Mouse (Mus musculus): Measurements from ENCODE around the gene Frmd4b.

The Frmd4b gene

GRCm38 (mm10) chr6:97309161-97309560 is 308.2 kb downstream of the Frmd4b start:
- no peak for DNase-seq

GRCm38 (mm10) chr6:97308562-97308961 is 308.8 kb downstream of the Frmd4b start:
- DNase-seq: no peak

- no peak for DNase-seq
These were observed 310.1 kb downstream of the Frmd4b start for GRCm38 (mm10) chr6:97307231-97307630.

- DNase-seq: no peak
These were observed 311.0 kb downstream of the Frmd4b start for GRCm38 (mm10) chr6:97306351-97306750.

DNA sequence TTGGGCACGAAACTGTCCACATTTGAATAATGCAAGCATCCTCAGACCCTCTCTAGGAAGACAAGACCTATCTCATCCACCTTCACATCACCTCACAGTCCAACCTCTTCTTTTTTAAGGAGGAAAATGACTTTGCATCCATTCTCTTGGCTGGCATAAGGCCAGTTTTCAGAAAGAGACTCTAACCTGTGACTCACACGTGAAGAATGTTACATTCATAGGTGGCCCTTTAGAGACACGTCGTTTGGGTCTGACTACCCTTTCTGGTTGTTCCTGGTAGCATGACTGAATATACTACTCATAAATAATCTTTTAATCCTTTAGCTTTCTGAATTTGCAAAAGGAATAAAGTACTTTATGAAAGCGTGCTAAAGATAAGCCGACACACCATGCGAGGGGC is 311.9 kb downstream of the Frmd4b start:
- no peak for DNase-seq

DNA sequence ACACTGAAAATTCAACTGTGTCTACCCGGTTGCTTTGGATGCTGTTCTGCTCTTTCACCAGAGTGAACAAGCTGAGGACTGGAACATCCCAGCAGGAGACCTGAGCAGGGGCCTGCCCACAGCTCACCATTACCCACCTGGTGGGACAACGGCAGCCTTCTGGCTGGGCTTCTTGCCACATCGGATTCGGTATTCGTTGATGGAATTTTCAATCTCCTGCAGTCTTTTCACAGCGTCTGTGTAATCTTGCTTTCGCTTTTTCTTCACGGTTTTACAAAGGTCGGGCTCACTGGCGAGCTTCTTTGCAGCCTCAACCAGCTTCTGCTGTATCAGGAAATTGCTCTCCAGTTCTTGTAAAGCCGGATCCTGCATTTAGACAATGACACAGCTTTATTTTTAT is 312.3 kb downstream of the Frmd4b start:
- no peak for DNase-seq

- DNase-seq: no peak
These were observed 313.8 kb downstream of the Frmd4b start for GRCm38 (mm10) chr6:97303277-97304109.

- DNase-seq: no peak
These were observed 315.0 kb downstream of the Frmd4b start for GRCm38 (mm10) chr6:97302303-97302702.

- no peak for DNase-seq
These were observed 316.7 kb downstream of the Frmd4b start for GRCm38 (mm10) chr6:97300659-97301058.

- DNase-seq: peak in 1 of 2 experiments; percentile 59
These were observed 317.2 kb downstream of the Frmd4b start for GRCm38 (mm10) chr6:97300180-97300579.

DNA sequence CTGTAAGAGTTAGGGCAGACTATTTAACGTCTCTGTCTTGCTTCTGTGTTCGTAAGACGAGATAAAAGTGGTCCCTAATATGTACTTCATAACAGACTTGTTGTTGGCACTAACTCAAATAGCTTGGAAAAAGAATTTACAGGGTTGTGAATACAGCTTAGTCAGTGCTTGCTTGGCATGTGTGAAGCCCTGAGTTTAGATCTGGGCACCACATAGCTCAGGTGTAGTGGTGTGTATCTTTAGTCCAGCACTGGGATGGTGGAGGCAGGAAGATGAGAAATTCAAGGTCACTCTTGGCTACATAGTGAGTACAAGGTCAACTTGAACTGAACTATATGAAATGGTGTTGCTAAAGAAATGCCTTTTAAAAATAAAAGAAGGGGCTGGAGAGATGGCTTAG is 320.2 kb downstream of the Frmd4b start:
- peak in 1 of 2 experiments; percentile 61 for DNase-seq

- DNase-seq: no peak
These were observed 321.3 kb downstream of the Frmd4b start for GRCm38 (mm10) chr6:97295866-97296527.

DNA sequence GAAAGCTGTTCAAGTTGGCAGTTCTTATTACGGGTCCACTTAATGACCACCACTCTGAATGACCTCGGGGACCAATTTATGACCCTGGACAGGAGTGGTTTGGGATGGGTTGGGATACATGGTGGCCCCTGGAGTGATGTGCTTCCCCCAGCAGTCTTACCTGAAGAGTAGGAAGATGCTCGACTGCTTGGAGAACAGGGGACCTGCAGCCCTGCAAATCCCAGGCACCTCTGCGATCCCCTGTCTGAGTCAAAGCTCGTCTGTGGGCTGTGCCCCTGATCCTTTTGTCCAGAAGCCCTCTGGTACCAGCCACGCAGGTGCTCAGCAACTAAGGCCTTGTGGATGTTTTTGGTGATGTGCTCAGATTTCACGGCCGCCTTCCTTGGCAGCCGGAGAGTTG is 321.9 kb downstream of the Frmd4b start:
- no peak for DNase-seq

- DNase-seq: no peak
These were observed 323.4 kb downstream of the Frmd4b start for GRCm38 (mm10) chr6:97293667-97294569.

GRCm38 (mm10) chr6:97292894-97293293 is 324.4 kb downstream of the Frmd4b start:
- DNase-seq: no peak

GRCm38 (mm10) chr6:97292096-97292495 is 325.2 kb downstream of the Frmd4b start:
- DNase-seq: no peak

GRCm38 (mm10) chr6:97291159-97291908 is 326.0 kb downstream of the Frmd4b start:
- DNase-seq: no peak

DNA sequence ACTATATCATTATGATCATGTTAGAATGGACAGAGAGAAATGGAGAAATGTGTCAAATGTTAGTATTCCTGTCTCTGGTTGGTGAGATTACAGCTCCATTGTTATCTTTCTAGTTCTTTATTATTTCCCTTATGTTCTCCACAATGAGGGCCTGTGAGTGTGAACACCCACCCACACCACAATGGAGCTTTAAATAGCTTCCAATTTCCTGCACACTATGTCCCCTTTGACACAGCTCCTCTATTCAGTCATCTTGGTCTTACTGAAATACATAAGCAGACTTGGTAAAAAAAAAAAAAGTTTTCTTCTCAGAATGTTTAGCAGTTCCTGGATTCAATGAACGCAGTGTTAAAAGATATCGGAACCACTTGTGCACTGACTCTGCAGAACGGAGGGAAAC is 326.7 kb downstream of the Frmd4b start:
- DNase-seq: no peak

DNA sequence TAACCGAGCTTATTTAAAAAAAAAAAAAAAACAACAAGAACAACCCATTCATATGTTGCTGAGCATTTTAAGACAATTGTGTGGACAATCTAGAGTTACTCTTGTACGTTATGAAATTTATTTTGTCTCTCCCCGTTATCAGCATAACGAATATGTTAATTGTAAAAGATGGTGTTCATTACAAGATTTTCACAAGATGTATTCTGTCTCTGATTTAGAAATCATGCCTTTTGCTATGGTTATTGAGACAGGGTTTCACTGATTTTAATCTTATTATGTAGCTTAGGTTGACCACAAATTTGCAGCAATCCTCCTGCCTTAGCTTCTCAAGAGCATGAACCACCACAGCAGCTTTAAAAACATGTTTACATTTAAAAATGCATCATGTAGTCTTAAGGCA is 327.5 kb downstream of the Frmd4b start:
- DNase-seq: no peak

DNA sequence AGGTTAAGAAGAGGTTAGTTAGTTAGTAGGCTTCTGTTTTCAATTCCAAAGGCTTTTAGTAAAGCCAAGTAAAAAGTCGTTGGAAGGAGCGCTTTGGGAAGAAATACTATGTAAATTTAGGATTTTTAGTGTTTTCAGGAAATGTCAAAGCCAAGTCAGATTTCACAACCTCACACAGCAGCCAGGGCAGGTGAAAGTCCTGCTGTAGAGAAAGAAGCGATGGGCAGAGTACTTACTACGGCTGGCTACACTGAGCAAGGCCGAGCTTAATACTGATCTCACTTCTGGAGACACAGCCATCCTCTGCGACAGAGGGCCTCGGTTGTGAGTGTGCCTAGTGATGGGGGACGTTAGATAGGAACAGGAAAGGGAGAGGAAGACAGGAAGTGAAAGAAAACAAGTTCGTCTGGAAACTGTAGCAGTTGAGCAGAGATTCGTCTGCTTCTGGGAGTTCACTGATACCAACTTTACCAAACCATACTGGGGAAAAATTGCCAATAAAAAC is 328.0 kb downstream of the Frmd4b start:
- DNase-seq: no peak

DNA sequence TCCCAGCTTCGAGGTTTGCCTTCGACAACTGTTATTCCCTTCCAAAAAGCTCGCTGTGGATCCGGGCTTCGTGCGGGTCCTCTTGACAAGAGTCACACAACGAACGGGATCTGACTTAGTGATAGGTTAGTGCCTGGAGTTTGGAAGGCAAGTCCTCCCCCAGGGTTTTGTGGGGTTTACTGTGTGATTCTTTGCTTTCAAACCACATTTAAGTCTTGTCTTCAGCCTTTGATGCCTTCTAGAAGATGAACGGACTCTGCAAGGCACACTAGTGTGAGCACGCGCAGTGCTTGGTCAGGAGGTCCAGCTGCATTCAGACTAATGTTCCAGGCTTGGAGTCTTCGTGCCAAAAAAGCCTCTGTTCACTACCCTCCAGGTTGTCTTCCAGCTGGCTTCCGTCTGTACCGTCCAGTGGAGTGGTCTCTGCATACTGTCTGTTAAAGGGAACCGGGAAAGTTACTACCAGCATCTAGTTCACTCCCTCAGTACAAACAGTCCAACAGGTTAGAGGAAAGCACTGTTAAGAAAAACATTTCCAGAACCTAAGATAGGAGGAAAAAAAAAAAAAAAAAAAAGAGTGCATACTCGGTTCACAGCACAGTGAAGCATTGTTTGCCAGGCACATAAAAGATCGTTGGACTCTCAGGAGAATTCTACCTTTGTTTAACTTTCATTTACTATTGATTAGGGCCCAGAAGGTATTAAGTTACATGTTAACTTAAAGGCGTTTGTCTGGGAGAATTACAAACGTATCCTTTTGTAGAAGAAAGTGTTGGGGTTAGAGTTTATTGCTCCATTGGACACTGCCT is 329.1 kb downstream of the Frmd4b start:
- DNase-seq: no peak

Measured in kidney, adult 8-10 months (tissue).